Mouse (Mus musculus) olfactory bulb, adult 2 months (tissue): ENCODE data around the gene Arl13b. TPM values are rescaled to one million over a fixed set of nuclear protein-coding genes. Genes with fewer than 3 reads are reported as not detected.
A peak's percentile ranks its signal among the peaks of the same experiment; 100 is the strongest.

ENCODE experiments used
- H3K27ac ChIP-seq: fragments of 200-500 bp; 2 replicates; pipeline ENCODE4 v1.5.1; 2012; ENCODE audit warnings: low read depth, low read length; ENCODE audit not compliant: insufficient read depth
- H3K4me1 ChIP-seq: fragments of 200-500 bp; 2 replicates; pipeline ENCODE4 v1.6.1; 2012; ENCODE audit warnings: low read length; ENCODE audit not compliant: control insufficient read depth, insufficient read depth
- H3K4me3 ChIP-seq: fragments of 200-500 bp; 2 replicates; pipeline ENCODE4 v1.5.1; 2012; ENCODE audit warnings: mild to moderate bottlenecking, low read depth, low read length, moderate library complexity; ENCODE audit not compliant: insufficient read depth
- CTCF ChIP-seq: fragments of 200-500 bp; IDR thresholded peaks from 2 replicates; pipeline ENCODE4 v1.5.1; 2012; ENCODE audit warnings: low read depth, mild to moderate bottlenecking, low read length, moderate library complexity; ENCODE audit not compliant: insufficient read depth
- POLR2A ChIP-seq: fragments of 200-500 bp; IDR thresholded peaks from 2 replicates; pipeline ENCODE4 v1.6.1; 2012; ENCODE audit warnings: mild to moderate bottlenecking, low read depth, low read length, moderate library complexity; ENCODE audit not compliant: insufficient read depth
- WGBS: fragments of 180-500 bp; shearing (Covaris S2); methylation state at CpG from one replicate; pipeline ENCODE4 v1.1.7; 2018; 5-methylcytosine and 5-hydroxymethylcytosine counted together
- polyA plus RNA-seq: library from polyadenylated mRNA; stranded (reverse); fragments of >200 nt; gene quantifications from 2 replicates; pipeline ENCODE4 v1.2.4, GENCODE M21; 2012; ENCODE audit warnings: low replicate concordance; ENCODE audit not compliant: missing spikeins, insufficient read depth, insufficient read length

Arl13b gene
- polyA plus RNA-seq, 1 experiment, result not detected

- Histone ChIP-seq H3K4me3 (no peak overlapping the region), H3K4me1 (no peaks in the 10 kb centered on the region), H3K27ac (no peak overlapping the region)
- 87% methylated on average over 3 of the region's 3 CpGs for WGBS
- TF ChIP-seq POLR2A (no peak), CTCF (no peak)
Observed at GRCm38 (mm10) chr16:62798808-62799207, 48.0 kb downstream of the Arl13b start.

GRCm38 (mm10) chr16:62796608-62797007 is 50.2 kb downstream of the Arl13b start:
- H3K27ac ChIP-seq, result no peak overlapping the region
- TF ChIP-seq CTCF, result no peak
- no peak for TF ChIP-seq POLR2A
- no peaks in the 10 kb centered on the region for H3K4me1 ChIP-seq
- 90% methylated on average over 1 of the region's 1 CpGs for WGBS
- H3K4me3 ChIP-seq, result no peak overlapping the region

- H3K27ac ChIP-seq, result peak within 1 kb of the TSS; percentile 84
- WGBS, result 1% methylated on average over 41 of the region's 41 CpGs
- TF ChIP-seq CTCF, result no peak
- peak; percentile 93 for TF ChIP-seq POLR2A
- H3K4me1 ChIP-seq, result peaks cover 7% of the 10 kb centered on the region; the same call in 1 of the 2 replicates
- peak within 1 kb of the TSS; percentile 99 for H3K4me3 ChIP-seq
Observed at GRCm38 (mm10) chr16:62786621-62787331, 60.1 kb downstream of the Arl13b start, which contains the start of gene Nsun3. TSS of gene Nsun3 (minus strand) at chr16:62786818.

- TF ChIP-seq POLR2A (no peak), CTCF (no peak)
- H3K4me1 ChIP-seq, result peaks cover 6% of the 10 kb centered on the region; the same call in 1 of the 2 replicates
- no peak overlapping the region for H3K27ac ChIP-seq
- no peak overlapping the region for H3K4me3 ChIP-seq
- WGBS, result 60% methylated on average over 5 of the region's 5 CpGs
Observed at GRCm38 (mm10) chr16:62782229-62782628, 64.6 kb downstream of the Arl13b start.

GRCm38 (mm10) chr16:62778282-62778681 is 68.6 kb downstream of the Arl13b start:
- 78% methylated on average over 10 of the region's 10 CpGs for WGBS
- Histone ChIP-seq H3K4me3 (no peak overlapping the region), H3K27ac (no peak overlapping the region), H3K4me1 (peaks cover 2% of the 10 kb centered on the region; the same call in 1 of the 2 replicates)
- TF ChIP-seq CTCF (no peak), POLR2A (no peak)

GRCm38 (mm10) chr16:62776034-62776433 is 70.8 kb downstream of the Arl13b start:
- TF ChIP-seq POLR2A (no peak), CTCF (no peak)

GRCm38 (mm10) chr16:62773462-62773861 is 73.4 kb downstream of the Arl13b start:
- no peak overlapping the region for H3K27ac ChIP-seq
- WGBS, result 77% methylated on average over 4 of the region's 4 CpGs
- no peak overlapping the region for H3K4me3 ChIP-seq
- H3K4me1 ChIP-seq, result no peaks in the 10 kb centered on the region
- no peak for TF ChIP-seq CTCF
- no peak for TF ChIP-seq POLR2A

More at GRCm38 (mm10) chr16:62776034-62776433, 70.8 kb downstream of the Arl13b start:
- WGBS, result 89% methylated on average over 11 of the region's 11 CpGs
- Histone ChIP-seq H3K4me1 (no peaks in the 10 kb centered on the region), H3K4me3 (no peak overlapping the region), H3K27ac (no peak overlapping the region)

- 95% methylated on average over 2 of the region's 2 CpGs for whole genome bisulfite sequencing
- TF ChIP-seq CTCF (no peak), POLR2A (no peak)
- Histone ChIP-seq H3K4me3 (no peak overlapping the region), H3K4me1 (no peaks in the 10 kb centered on the region), H3K27ac (no peak overlapping the region)
Observed at GRCm38 (mm10) chr16:62758340-62758739, 88.5 kb downstream of the Arl13b start.

GRCm38 (mm10) chr16:62755307-62755706 is 91.5 kb downstream of the Arl13b start:
- Histone ChIP-seq H3K27ac (no peak overlapping the region), H3K4me3 (no peak overlapping the region), H3K4me1 (no peaks in the 10 kb centered on the region)
- WGBS, result 77% methylated on average over 6 of the region's 6 CpGs
- TF ChIP-seq CTCF (no peak), POLR2A (no peak)
